Mouse (Mus musculus) ES-E14 (cell line): ENCODE measurements around the gene Parn. TPM values are rescaled to one million over a fixed set of nuclear protein-coding genes. Genes with fewer than 3 reads are reported as not detected.
A peak's percentile ranks its signal among the peaks of the same experiment; 100 is the strongest.

Source experiments
- DNase-seq: peaks from one replicate; pipeline ENCODE4 v3.0.0-alpha.2; 2013; ENCODE audit warnings: low read depth, low spot score
- H3K27ac ChIP-seq: 2 replicates; pipeline ENCODE4 v1.5.1; 2012; ENCODE audit warnings: low read depth, mild to moderate bottlenecking, low read length, moderate library complexity, mixed read lengths; ENCODE audit not compliant: poor library complexity, insufficient read depth, severe bottlenecking
- H3K36me3 ChIP-seq: 2 replicates; pipeline ENCODE4 v1.6.1; 2012; ENCODE audit warnings: mild to moderate bottlenecking, low read length, moderate library complexity, mixed read lengths; ENCODE audit not compliant: control insufficient read depth, poor library complexity, insufficient read depth, severe bottlenecking
- H3K4me1 ChIP-seq, 2 experiments: fragments of 150-350 bp in 1 of 2; sonication (generic) in 1 of 2; 2 replicates each; pipeline ENCODE4 v1.6.1; 2012; ENCODE audit warnings: low read length in 2 of 2, mild to moderate bottlenecking in 1 of 2, mixed read lengths in 1 of 2; ENCODE audit not compliant: control insufficient read depth in 2 of 2, insufficient read depth in 2 of 2, poor library complexity in 1 of 2
- H3K4me3 ChIP-seq, 2 experiments: fragments of 150-350 bp in 1 of 2; sonication (generic) in 1 of 2; 2 replicates each; pipeline ENCODE4 v1.5.1; 2012; ENCODE audit warnings: low read length in 2 of 2, low read depth in 1 of 2, mild to moderate bottlenecking in 1 of 2, mixed read lengths in 1 of 2; ENCODE audit not compliant: insufficient read depth in 1 of 2, poor library complexity in 1 of 2, severe bottlenecking in 1 of 2
- H3K9ac ChIP-seq: 2 replicates; pipeline ENCODE4 v1.6.1; 2012; ENCODE audit warnings: low read depth, mild to moderate bottlenecking, low read length, mixed read lengths; ENCODE audit not compliant: poor library complexity, insufficient read depth, severe bottlenecking
- H3K9me3 ChIP-seq: fragments of 150-350 bp; sonication (generic); 2 replicates; pipeline ENCODE4 v1.6.1; 2012; ENCODE audit warnings: low read depth, mild to moderate bottlenecking, low read length; ENCODE audit not compliant: control insufficient read depth, insufficient read depth
- CHD2 ChIP-seq: IDR thresholded peaks from 2 replicates; pipeline ENCODE4 v1.6.1; 2014; ENCODE audit warnings: mild to moderate bottlenecking, low read depth, low read length, inconsistent platforms
- HCFC1 ChIP-seq: IDR thresholded peaks from 2 replicates; pipeline ENCODE4 v1.6.1; 2012; ENCODE audit warnings: low read length, inconsistent platforms, borderline replicate concordance; ENCODE audit not compliant: insufficient read depth
- MAFK ChIP-seq: IDR thresholded peaks from 2 replicates; pipeline ENCODE4 v1.6.1; 2014; ENCODE audit warnings: mild to moderate bottlenecking, low read depth, low read length, inconsistent platforms; ENCODE audit not compliant: insufficient read depth
- ZC3H11A ChIP-seq: IDR thresholded peaks from 2 replicates; pipeline ENCODE4 v1.6.1; 2012; ENCODE audit warnings: low read depth, mild to moderate bottlenecking, inconsistent platforms, low read length, borderline replicate concordance
- ZNF384 ChIP-seq: IDR thresholded peaks from 2 replicates; pipeline ENCODE4 v1.6.1; 2012; ENCODE audit warnings: low read depth, low read length, inconsistent platforms
- in situ Hi-C, 2 experiments: fragments of 600-800 bp; cut with MboI; formaldehyde crosslinking; loops; one replicate each; pipeline ENCODE4 v1.15.1; 2025; ENCODE audit warnings: low sequenced_read_pairs in 2 of 2, inconsistent platforms in 1 of 2; ENCODE audit not compliant: unreplicated experiment in 2 of 2
- total RNA-seq: library from RNA; depleted of rRNA; stranded (reverse); fragments of 300-350 nt; gene quantifications from 2 replicates; pipeline ENCODE4 v1.2.3, GENCODE M21; 2012; rRNA removed

Parn gene
- 28.1 and 30.3 TPM in 2 replicates for total RNA-seq

DNA sequence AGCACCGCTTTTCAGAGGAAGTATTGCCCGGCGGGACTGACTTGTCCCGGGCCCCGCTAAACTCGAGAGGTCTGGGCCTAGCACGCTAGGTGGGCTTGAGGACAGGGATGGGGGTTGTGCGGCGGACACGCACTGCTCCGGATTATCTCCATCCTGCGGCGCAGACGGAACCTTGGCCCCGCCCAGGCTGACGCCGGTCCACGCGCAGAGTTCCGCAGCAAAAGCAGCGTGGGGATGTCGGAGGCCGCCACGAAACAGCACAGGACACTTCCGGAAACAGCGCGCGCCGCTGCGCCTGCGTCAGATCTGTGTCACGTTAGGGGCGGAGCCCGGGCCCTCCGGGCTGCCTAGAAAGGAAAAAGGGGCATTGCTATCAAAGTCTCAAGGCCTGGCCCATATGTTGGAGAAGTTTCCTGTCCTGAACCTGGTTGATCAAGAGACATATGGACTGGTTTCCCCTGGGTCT lies at the start of gene Parn:
Gene Parn (minus strand): TSS at position 293 of the 466 bp plus-strand sequence.
- Histone ChIP-seq H3K4me3 (peak within 1 kb of the TSS; percentile 75 to 81), H3K27ac (peak within 1 kb of the TSS; percentile 49), H3K36me3 (peaks cover 6% of the 10 kb centered on the region; the same call in 1 of the 2 replicates), H3K4me1 (peaks cover 0 to 5% of the 10 kb centered on the region in 2 experiments; a peak in 1 of 4 replicates), H3K9me3 (no peaks in the 10 kb centered on the region), H3K9ac (peak within 1 kb of the TSS; percentile 78)
- DNase-seq = peak; percentile 81
- TF ChIP-seq MAFK (no peak), HCFC1 (peak; percentile 69; the same call in 1 of the 2 replicates)
- in situ Hi-C loops = no loop called here

DNA sequence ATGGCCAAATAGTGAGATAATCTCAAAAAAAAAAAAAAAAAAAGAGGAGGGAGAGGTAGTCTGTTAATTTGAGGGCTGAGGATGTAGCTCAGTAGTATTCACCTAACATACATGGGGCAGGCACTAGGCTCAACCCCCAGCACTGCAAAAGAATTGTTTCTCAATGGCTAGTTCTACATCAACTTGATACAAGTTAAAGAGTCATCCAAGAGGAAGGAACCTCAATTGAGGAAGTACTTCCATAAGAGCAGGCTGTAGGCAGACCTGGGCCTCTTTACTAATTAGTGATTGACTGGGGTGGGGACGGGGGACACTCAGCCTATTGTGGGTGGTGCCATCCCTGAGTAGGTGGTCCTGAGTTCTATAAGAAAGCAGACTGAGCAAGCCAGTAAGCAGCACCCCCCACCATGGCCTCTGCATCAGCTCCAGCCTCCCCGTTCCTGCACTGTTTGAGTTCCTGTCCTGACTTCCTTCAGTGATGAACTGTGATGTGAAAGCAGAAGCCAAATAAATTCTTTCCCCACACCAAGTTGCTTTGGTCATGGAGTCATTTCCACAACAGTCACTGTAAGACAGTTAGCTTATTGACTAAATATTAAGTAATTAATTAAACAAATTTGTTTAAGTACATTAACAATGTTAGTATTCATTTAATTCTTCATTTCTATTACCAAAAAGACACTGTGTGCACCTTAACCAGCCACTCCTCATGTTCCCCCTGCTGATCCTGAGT lies 49.0 kb upstream of the Parn start:
- in situ Hi-C loops = no loop called here
- no peaks in the 10 kb centered on the region for H3K9me3 ChIP-seq
- peaks cover 6% of the 10 kb centered on the region; the same call in 1 of the 2 replicates for H3K36me3 ChIP-seq
- H3K27ac ChIP-seq = no peak overlapping the region
- DNase-seq = no peak
- H3K4me1 ChIP-seq = peaks cover 2 to 13% of the 10 kb centered on the region in 2 experiments
- H3K9ac ChIP-seq = no peak overlapping the region
- H3K4me3 ChIP-seq = no peak overlapping the region
- TF ChIP-seq HCFC1 = no peak
- TF ChIP-seq ZC3H11A = no peak
- no peak for TF ChIP-seq ZNF384
- TF ChIP-seq MAFK = no peak
- no peak for TF ChIP-seq CHD2

GRCm38 (mm10) chr16:13714910-13715309 lies 46.9 kb upstream of the Parn start:
- H3K36me3 ChIP-seq = peaks cover 6% of the 10 kb centered on the region; the same call in 1 of the 2 replicates
- peaks cover 0 to 13% of the 10 kb centered on the region in 2 experiments for H3K4me1 ChIP-seq
- no peaks in the 10 kb centered on the region for H3K9me3 ChIP-seq
- H3K4me3 ChIP-seq = no peak overlapping the region
- no peak for TF ChIP-seq CHD2
- no peak for TF ChIP-seq ZNF384
- no peak for TF ChIP-seq HCFC1
- no peak for TF ChIP-seq ZC3H11A
- TF ChIP-seq MAFK = no peak
- peak overlapping the region; percentile 24; the same call in 1 of the 2 replicates for H3K27ac ChIP-seq
- DNase-seq = no peak
- no peak overlapping the region for H3K9ac ChIP-seq
- in situ Hi-C loops = no loop called here

GRCm38 (mm10) chr16:13704676-13705075 lies 36.7 kb upstream of the Parn start:
- H3K27ac ChIP-seq = no peak overlapping the region
- H3K36me3 ChIP-seq = peaks cover 9% of the 10 kb centered on the region; the same call in 1 of the 2 replicates
- TF ChIP-seq MAFK = no peak
- TF ChIP-seq ZC3H11A = no peak
- no peak for TF ChIP-seq CHD2
- no peak for TF ChIP-seq ZNF384
- no peak for TF ChIP-seq HCFC1
- no peaks in the 10 kb centered on the region for H3K4me1 ChIP-seq
- in situ Hi-C loops = no loop called here
- H3K9me3 ChIP-seq = no peaks in the 10 kb centered on the region
- no peak for DNase-seq
- H3K9ac ChIP-seq = peak overlapping the region; percentile 31; the same call in 1 of the 2 replicates
- H3K4me3 ChIP-seq = no peak overlapping the region
